Mouse (Mus musculus): Measurements from ENCODE around the gene Stab1.

The Stab1 gene

DNA sequence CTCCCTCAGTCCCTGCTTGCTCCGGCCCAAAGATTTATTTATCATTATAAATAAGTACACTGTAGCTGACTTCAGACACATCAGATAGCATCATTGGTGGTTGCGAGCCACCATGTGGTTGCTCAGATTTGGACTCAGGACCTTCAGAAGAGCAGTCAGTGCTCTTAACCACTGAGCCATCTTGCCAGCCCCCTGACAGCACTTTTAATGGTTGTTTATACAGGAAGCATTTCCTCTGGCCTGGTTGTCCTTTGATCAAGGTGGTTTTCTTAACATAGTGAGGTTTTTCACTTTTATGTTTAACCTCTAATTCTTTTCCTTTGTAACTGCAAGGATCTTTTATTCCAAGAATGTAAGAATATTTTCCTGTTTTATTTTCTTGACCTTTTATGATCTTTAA lies 26.0 kb upstream of the Stab1 start:
- no peak for DNase-seq

DNA sequence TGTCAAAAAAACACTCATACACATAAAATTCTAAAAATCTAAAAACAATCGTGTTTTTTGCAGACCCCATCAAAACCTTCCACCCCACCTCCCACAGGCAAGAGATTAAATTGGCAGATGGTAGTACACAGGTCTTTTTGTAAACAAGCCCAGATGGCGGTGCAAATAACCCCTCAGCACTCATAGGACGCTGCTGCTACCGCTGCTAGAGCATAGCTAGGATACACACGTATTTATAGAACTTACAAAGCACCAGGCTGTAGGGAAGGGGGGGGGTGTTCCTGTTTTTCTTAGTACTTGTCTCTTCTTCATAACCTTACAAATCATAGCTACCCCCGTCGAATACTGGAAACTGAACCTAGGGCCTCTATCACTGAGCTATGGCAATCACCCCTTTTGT lies 25.4 kb upstream of the Stab1 start:
- DNase-seq, result no peak

DNA sequence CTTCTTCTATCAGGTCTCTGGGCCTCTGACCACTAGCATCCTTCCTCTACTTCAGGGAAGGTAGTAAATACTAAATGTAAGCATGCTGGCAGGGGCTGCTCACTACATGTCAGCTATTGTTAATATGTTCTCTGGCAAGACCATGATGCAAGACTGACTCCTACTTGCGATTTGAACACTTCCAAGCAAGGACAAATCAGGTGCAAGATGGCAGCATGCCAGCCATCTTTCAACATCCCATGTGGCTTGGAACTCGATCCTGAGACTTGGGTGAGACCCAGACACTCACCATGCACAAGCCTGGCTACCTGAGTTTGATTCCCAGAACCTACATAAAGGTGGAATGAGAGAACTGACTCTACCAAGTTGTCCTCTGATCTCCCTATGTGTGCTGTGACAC lies 23.5 kb upstream of the Stab1 start:
- no peak for DNase-seq

DNA sequence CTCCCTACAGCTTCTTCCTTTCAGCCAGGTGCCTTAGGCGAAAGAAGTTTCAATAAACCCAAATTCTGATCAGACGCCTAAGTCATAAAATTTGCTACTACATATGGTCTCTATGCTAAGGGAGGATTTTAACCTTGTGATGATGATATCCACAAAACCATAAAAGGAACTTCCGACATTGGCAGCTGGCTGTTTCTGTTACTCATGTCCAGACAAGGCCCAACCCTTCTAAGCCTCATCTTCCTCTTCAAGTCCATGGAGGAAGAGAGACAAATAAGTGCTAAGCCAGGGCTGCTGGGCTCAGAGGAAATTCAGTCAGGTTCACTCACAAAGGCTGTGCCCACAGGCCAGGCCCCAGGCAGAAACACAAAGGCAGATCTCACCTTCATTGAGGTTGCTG lies 20.9 kb upstream of the Stab1 start:
- no peak for DNase-seq

DNA sequence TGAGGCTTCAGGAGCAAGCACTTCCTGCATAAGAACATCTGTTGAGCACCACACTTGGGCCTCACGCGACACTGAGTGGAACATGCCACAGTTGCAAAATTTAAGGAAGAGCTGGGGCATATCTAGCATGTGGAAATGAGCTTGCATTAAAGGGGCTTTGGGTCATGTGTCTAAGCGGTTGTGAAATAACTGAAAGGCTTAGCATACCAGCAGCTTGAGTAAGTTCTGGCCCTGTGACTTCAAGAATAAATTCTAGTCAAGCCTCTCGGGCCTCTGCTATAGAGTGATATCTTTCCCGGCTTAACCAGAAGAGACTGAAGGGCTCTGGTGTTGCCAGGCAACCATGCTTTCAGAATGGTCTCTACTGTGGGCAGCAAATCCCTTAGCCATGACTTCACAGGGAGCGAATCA lies 20.3 kb upstream of the Stab1 start:
- DNase-seq, result no peak

DNA sequence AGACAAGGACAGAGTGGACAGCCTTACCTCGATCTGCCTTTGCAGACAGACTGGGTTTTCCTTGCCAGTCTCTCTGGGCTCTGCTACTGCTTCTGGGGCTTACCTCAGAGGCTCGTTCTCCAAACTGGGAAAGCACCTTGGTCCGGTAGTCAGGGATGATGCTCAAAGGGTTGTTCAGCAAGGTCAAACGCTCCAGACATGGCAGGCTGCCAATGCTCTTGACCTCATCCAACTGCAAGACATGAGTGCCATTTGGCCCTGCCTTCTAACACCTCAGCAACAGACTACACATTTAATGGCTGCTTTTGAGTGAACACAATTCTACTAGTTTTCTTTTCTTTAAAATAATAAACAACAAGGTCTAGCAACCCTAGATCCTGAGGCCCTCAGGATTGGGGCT lies 18.2 kb upstream of the Stab1 start:
- DNase-seq, result peak; percentile 54 to 66

DNA sequence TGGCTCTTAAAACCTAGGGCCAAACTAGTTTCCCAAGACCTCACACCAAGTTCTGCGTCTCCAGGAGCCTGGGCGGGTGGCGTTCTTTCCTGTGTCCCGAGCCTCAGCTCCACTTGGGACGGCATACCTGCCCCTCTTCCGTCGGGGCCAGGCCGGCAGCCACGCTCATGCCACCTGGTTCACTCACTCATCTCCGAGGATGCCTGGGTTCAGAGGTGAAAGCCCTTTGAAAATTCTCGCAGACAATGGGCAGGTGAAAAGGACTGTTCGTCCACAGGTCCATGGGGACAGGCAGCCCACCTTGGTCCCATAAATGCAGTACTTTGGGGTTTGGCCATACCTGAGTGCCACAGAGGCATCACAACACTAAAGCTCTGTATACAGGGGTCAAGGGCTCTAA lies 15.8 kb upstream of the Stab1 start:
- DNase-seq, result no peak

DNA sequence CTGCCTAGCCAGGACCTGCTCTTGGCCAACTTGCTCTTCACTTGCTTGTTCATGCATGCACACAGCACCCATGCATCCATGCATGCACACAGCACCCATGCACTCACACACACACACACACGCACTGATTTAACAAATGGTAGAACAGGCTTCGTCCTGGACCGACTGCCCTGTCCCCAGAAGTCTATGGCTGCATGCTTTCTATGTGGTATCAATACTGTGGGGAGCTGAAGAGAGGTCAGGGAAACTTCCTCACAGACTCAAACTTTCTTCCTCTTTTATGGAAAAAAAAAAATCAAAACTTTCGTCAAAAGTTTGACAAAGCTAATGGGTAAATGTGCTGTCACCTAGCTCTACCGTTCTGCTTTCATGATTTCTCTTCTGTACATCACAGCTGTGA lies 15.1 kb upstream of the Stab1 start:
- DNase-seq, result no peak

DNA sequence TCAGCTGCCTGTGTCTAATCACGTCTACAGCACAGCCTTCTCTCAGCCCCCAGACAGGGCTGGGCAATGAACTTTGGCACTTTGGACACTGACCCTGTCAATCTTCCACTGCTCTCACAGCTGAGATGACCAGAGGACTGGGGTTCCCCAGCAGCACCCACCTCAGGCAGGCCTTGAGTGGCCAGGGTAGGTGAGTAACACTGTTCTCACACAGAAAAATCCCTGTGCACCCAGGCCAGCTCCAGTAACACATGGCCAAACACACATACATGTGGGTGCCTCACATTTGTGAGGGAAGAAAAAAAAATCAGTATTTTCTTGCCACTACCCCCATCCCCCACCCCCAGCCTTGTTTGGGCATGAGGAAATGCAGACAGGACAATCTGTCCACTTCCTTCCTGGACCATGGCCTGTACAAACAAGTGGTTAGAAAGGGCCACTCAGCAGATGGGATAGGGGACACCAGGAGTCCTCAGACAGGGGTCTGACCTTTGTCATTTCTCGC lies 14.4 kb upstream of the Stab1 start:
- DNase-seq, result peak; percentile 35 to 59

DNA sequence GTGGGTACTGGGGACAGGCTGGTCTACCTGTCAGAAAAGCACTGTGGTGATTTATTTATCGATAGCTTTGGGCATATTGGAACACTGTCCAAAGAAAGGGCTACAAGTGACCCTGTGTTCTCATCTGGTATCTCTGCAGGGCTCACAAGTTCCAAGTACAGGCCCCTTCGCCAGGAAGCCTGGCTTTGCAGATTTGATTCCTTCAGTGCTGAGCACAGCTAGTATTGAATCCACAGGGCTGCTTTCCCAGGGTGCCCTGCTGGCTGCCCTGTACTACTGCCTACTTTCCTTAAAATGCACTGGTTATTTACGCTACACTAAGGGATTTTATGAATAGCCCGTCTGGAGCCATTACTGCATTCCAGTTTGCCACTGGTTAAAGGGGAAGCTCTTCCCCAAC lies 13.1 kb upstream of the Stab1 start:
- no peak for DNase-seq

DNA sequence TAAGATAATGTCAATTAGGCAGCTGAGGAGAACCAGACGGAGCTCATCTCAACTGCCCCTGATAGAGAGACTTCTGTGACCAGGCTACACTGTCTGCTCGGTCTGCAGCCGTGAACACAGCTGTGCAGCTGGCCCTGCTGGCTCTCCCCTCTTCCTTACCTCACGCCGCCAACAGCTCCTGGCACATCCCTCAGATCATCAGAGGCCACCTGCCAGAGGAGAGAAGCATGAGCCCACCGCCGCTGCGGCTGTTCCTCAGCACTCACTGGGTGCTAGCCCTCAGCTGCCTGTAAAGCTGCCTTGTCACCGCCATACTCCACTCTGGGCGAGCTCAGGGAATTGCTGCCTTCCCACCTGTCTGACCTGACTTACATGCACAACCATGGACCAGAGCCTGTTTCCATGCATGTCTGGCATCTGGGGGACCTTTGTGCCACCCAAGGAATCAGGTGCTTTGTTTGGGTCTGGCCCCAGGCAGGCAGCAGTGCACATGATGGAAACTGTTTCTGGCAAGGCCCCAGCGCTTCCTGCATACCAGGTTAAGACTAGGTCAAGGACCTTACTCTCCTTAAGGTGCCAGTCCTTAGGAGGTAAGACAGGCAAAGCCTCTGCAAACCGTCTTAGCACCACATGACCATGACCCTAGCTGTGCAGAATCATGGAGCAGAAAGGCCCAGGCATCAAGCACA lies 11.4 kb upstream of the Stab1 start:
- DNase-seq, result no peak

DNA sequence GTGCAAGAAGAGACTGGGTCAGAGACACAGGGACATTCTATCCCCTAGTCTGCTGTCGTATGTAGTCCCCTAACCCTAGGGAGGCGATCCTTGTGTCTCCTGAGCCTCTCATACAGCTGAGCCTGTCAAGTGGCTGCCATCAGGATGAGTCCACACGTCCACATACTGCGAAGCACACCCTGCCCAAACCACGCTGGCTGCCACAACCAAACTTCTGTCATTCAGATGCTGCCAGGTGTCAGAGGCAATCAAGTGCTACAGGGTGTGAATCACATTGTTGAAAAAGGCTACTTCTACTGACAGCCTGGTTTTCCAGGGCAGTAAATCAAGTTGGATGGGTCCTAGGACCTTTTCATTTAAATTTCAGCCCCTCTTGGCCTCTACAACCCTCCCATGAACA lies 9.3 kb upstream of the Stab1 start:
- DNase-seq, result no peak

DNA sequence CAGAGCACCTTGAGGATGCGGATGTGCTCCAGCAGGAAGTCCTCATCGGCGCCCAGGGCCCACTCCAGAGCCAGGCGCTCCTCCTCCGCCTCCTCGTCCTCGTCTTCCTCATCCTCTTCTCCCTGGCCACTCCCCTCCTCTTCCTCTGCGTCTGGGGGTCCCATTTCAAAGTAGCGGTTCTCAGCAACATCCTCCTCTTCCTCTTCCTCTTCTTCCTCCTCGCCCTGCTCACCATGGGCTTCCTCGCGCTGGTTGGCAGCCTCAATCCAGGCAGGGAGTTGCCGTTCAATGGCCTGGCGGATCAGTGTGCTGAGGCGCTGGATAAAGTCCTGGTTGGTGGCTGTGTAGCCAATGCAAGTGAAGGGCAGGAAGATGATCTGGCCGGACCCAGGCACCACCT lies 8.8 kb upstream of the Stab1 start:
- no peak for DNase-seq

DNA sequence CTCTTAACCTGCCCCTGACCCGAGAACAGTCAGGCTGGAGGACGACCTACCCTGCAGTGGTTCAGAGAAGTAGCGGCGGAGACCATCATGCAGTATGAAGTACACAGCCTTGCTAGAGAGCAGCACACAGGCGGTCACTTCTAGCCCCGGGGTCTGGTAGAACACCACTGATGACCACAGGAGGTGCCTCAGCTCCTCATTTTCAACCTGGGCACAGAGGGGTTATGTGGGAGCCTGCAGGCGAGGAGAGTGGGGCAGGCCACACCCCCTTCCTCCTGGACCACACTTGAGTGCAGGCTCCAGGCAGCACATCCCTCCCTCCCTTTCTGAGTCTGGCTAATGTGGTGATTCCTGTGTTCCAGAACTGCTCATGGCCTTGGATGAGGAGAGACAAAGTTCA lies 5.1 kb upstream of the Stab1 start:
- no peak for DNase-seq

DNA sequence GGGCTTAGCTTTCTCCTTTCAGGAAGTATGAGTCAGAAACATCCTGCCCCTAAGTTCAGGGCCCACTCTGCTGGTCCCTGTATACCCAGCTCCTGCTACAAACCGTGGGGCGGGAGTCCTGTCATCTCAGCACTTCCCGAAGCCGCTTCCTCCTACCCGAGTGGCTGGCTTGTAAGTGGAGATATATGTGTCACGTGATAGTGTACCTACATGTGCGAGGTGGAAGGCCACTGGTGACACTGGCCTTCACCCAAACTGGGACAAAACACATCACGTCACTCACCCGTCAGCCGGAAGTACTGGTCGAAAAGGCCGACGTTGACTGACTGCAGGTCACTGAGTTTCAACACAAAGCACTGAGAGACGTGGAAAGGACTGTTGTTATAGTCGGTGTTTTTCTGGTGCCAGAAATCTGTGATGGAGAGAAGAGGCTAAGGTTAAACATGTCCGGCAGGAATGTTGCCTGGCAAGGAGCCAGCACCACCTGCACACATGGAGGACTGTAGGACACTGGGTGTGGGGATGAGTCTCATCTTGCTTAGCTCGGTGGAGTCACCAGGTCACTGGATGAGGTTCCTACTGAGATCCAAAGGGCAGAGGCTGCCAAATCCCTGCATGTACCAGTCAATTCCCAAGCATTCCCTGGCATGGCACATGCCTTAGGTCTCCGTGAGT lies 4.5 kb upstream of the Stab1 start:
- DNase-seq, result peak; percentile 46 to 64

DNA sequence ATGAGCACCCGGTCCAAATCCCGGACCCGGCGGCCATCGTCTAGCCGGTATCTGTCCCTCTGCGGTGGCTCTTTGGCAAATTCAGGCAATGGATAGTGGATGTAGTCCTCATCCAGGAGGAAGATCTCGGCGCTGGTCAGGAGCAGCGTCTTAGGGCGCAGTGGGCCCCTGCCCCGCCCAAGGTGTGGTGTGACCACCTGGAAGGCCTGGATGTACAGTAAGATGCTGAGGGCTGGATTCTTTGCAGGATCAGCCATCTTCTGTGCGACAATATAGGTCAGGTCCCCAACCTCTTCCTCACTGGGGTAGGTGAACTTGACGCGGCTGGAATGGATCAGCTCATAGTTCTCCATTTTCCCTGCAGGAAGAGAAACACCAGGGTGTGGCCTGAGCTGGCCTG lies 3.4 kb upstream of the Stab1 start:
- no peak for DNase-seq

DNA sequence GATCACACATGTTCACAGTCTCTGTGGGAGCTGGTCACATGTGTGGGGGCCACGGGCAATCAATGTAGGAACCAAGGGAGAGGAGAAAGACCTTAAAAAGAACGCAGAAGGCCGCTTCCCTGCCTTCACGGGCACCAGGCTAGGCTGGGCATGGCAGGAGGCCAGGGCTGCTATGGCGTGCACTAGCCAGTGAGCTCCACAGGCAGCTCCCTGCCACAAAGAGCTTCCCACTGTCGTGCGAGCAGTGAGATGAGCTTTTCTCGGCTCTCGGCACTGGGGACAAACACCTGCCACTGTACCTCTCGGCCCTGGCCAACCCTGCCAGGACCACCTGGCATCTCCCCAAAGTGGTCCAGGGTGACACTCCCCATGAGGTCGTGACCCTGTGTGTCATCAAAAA lies 2.9 kb upstream of the Stab1 start:
- no peak for DNase-seq

DNA sequence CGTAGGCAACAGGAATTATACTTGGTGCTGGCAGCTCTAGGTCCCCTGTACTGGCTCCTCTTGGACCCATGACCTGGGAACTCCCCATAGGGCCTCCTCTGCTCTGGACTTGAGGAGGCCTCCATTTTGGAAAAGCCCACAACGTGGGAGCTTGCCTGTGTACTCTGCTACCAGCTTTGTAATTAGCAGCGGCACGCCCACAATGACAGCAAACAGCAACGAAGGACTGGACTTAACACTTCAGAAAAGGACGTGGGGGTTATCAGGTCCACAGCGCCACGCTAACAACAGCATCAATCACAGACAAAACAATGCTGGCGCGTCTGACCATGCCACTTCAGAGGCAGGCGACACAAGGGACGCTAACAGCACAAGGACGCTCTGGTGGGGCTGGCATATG lies 2.5 kb upstream of the Stab1 start:
- DNase-seq, result no peak

DNA sequence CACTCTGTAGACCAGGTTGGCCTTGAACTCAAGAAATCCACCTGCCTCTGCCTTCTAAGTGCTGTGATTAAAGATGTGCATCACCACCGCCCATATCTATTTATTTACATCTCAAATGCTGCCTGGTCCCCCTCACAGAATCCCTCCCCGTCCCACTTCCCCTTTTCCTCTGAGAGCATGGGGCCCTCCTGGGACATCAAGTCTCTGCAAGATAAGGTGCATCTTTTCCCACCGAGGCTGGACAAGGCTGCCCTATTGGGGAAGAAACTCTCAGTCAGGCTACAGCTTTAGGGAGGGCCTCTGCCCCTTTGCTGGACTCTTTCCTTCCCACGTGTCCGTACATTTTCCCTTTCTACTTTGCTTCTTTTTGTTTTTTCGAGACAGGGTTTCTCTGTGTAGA lies 1.1 kb upstream of the Stab1 start:
- DNase-seq, result no peak

DNA sequence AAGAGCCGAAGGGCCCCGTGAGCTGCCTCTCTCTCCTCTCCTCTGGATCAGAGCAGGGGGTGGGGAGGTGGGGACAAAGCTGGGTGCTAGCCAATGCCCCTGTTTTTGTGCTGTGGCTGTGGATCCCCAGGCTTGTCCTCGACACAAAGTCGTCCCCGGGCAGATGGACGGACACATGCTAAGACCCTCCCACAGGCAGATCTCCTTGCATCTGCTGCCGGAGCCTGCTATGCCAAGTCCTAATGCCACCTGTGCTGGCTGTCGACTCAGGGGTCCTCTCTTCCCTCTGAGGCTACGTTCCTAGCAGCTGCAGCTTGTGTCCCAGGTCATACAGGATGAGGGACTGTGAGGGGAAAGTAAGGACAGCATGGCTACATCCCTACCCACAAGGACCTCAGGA lies 1.6 kb downstream of the Stab1 start:
- DNase-seq, result no peak

DNA sequence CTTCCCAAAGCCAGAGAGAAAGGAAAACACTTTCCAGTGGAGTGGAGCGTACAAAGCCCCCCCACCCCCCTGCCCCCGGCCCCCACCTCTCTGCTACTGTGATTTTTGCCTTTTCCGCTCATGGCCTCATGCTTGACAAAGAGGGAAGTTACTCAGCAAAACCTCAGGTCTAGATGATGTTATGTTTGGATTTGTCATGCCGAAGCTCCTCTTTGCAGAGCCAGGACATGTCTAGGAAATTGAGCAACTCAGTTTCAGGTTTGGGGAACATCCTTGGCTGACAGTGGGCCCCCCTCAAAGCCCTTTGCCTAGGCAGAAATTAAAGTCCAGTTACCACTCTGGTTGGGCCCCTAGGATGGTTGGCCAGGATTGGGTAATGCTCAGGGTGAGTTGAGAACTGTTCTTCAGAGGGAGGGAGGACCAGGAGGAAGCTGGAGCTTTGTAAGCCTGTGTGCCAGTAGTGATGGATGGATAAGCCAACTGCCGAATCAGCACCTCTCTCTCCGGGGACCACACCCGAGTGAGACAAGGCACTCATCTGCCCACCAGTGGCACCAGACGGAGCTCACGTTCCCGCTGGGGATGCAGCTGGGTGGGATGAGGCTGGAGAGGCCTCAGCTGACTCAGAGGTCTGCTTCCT lies 2.3 kb downstream of the Stab1 start:
- peak; percentile 40 to 50 for DNase-seq

DNA sequence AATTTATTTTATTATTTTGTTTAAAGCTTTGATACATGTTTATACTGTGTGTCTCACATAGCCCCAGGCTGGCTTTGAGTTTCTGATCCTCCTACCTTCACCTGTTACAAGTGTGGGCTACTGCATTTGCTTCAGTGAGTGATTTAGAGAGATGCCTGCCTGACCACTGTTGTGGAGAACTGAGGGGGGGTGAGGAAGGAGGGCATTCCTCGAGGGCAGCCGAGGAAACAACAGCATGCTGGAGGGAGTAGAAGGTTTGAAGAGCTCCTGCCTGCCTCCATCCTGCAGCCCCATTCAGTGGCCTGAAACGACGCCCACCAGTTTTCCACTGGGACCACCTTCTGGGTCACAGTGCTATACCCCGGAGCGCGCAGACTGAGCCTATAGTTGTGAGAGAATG lies 3.0 kb downstream of the Stab1 start:
- peak; percentile 34 to 60 for DNase-seq

DNA sequence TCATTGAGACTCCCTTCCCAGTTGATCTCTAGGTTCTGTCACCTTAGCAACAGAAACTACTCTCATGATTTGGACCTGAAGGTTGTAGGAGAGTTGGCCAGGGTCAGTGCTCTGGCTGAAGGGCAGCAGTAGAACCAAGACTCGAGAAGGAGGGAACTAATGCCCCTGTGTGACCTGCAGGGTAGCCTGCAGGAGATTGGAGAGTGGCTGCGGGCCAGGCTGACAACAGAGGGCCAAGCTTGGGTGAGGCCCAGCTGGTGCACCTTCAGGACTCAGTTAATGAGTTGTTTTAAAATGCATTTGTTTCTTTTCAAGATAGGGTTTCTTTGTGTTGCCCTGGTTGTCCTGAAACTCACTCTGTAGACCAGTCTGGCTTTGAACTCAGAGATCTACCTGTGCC lies 3.4 kb downstream of the Stab1 start:
- no peak for DNase-seq

DNA sequence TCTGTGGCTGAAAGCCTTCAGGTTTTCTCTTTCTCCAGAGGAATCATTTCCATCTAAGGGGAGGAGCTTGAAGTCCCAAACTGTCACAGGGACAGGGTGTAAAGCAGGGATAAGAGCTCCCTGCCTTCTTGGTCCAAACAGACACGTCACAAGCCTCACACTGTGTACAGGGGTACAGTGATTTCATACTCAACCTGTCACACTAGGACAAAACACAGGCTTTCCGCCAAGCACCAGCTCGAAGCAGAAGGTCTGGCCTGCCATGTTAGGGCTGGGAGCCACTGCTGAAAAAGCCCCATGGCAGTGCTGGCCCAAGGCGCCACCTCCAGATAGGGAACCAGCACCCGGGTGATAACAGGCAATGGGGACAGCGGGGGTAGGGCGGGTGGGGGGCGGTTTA lies 4.4 kb downstream of the Stab1 start:
- DNase-seq, result no peak
